27 mouse cellular contexts compared by ENCODE assay signal in genomic region chr1:139003503-139003902, GRCm38 (mm10).
"Had no signal": no experiment of that assay in that cellular context is flagged by ENCODE, and none has a peak within 500 bp of the region (broad histone marks: within the 10 kb centered on the region; RNA-seq: fewer than 3 reads in every experiment).

No protein-coding gene starts in this region.

- DNase-seq: gastrocnemius, adult 2 months; gastrocnemius, postnatal 10 days; gastrocnemius, postnatal 25 days; heart, adult 11 months; heart, adult 2 months; heart, postnatal 10 days; heart, postnatal 4 days; kidney, adult 18-20 months; kidney, adult 8-10 months; kidney, postnatal 14 days; kidney, postnatal 36 days; layer of hippocampus, adult 9-11 months; liver; liver, embryonic 13.5 days had no signal

- H3K36me3 ChIP-seq: heart, embryonic 10.5 days; heart, embryonic 12.5 days; hindbrain, embryonic 10.5 days; hindbrain, embryonic 12.5 days; intestine, embryonic 15.5 days; limb, embryonic 10.5 days; limb, embryonic 12.5 days; liver, embryonic 13.5 days had no signal

- ATAC-seq: hindbrain, embryonic 16.5 days; inflammation-experienced regulatory T-cells, adult 6 months; intestine, embryonic 15.5 days; intestine, postnatal 0 days had no signal

- H3K27ac ChIP-seq: gastrocnemius, adult 2 months; heart, adult 2 months; heart, embryonic 10.5 days; hindbrain, embryonic 10.5 days; hindbrain, embryonic 12.5 days; hindbrain, embryonic 14.5 days; intestine, embryonic 15.5 days; kidney, postnatal 0 days; left cerebral cortex, adult 2 months; limb, embryonic 10.5 days; limb, embryonic 12.5 days; liver, embryonic 13.5 days had no signal

- H3K4me3 ChIP-seq: gastrocnemius, adult 2 months; heart, adult 2 months; heart, embryonic 10.5 days; heart, embryonic 12.5 days; hindbrain, embryonic 10.5 days; hindbrain, embryonic 12.5 days; intestine, embryonic 15.5 days; left cerebral cortex, adult 2 months; limb, embryonic 10.5 days; limb, embryonic 12.5 days; liver, embryonic 13.5 days had no signal

- H3K27me3 ChIP-seq: heart, embryonic 12.5 days; hindbrain, embryonic 12.5 days; intestine, embryonic 15.5 days; limb, embryonic 12.5 days; liver, embryonic 13.5 days had no signal
